Mouse (Mus musculus) stomach, postnatal 0 days (tissue): ENCODE measurements around the gene Iffo2.

ENCODE experiments used
- CTCF ChIP-seq: IDR thresholded peaks from 2 replicates; pipeline ENCODE4 v1.5.1; 2016; ENCODE audit warnings: antibody characterized with exemption, low read depth, mild to moderate bottlenecking, moderate library complexity
- EP300 ChIP-seq: optimal IDR thresholded peaks from 2 replicates; pipeline ENCODE3; 2016; ENCODE audit warnings: antibody characterized with exemption

GRCm38 (mm10) chr4:139624706-139625105, 94.4 kb downstream of the Iffo2 start:
- no peak for TF ChIP-seq CTCF
- TF ChIP-seq EP300, result no peak
